In genomic region chr12:102702356-102703110, GRCm38 (mm10) we compare ENCODE assay signal across 9 mouse cellular contexts. TPM values are rescaled to one million over a fixed set of nuclear protein-coding genes. Genes with fewer than 3 reads are reported as not detected.
DNase-seq lines count a peak whose midpoint lies in the region; ATAC-seq and TF ChIP-seq lines count a peak whose summit lies in the region.
"Had no signal": no experiment of that assay in that cellular context is flagged by ENCODE, and none has a peak within 500 bp of the region (broad histone marks: within the 10 kb centered on the region; RNA-seq: fewer than 3 reads in every experiment).

No protein-coding gene starts in this region.

- WGBS in embryonic facial prominence, embryonic 15.5 days = 6% methylated on average over 15 of the region's 15 CpGs

- no peak for TF ChIP-seq CTCF in ES-Bruce4 (IDR thresholded peaks at IDR 0.05; ENCODE audit: low read depth, low read length)
- TF ChIP-seq CTCF in bone marrow macrophage, adult 2 months (IDR thresholded peaks at IDR 0.05; ENCODE audit: low read depth, low read length) = 0 out of 2 replicates have a peak, but pooled peaks have one; percentile 9

- H3K36me3 ChIP-seq in ES-Bruce4 (ENCODE audit: control insufficient read depth, insufficient read depth, low read length, poor library complexity, severe bottlenecking) = no peaks in the 10 kb centered on the region
- H3K36me3 ChIP-seq in embryonic facial prominence, embryonic 15.5 days = no peaks in the 10 kb centered on the region

- H3K9ac ChIP-seq in ES-Bruce4 (ENCODE audit: low read depth, poor library complexity, severe bottlenecking) = peak overlapping the region; percentile 80
- H3K9ac ChIP-seq in embryonic facial prominence, embryonic 15.5 days = no peak overlapping the region

- peak overlapping the region; percentile 99 for H3K4me3 ChIP-seq in ES-Bruce4 (ENCODE audit: low read depth, low read length)
- H3K4me3 ChIP-seq in bone marrow macrophage, adult 2 months (ENCODE audit: insufficient read depth, low read length) = peak overlapping the region; percentile 29
- H3K4me3 ChIP-seq in embryonic facial prominence, embryonic 15.5 days (replicated peaks) = peak overlapping the region; percentile 76

- no peaks in the 10 kb centered on the region for H3K27me3 ChIP-seq in ES-Bruce4 (ENCODE audit: control insufficient read depth, insufficient read depth, low read length, poor library complexity, severe bottlenecking)
- no peaks in the 10 kb centered on the region for H3K27me3 ChIP-seq in embryonic facial prominence, embryonic 15.5 days

- H3K4me2 ChIP-seq in embryonic facial prominence, embryonic 15.5 days (replicated peaks) = peak overlapping the region; percentile 96

- H3K9me3 ChIP-seq in ES-Bruce4 (replicated peaks; ENCODE audit: control insufficient read depth, insufficient read depth, low read length, poor library complexity, severe bottlenecking) = no peaks in the 10 kb centered on the region
- H3K9me3 ChIP-seq in embryonic facial prominence, embryonic 15.5 days (replicated peaks) = no peaks in the 10 kb centered on the region

- no peak for TF ChIP-seq EP300 in ES-Bruce4 (IDR thresholded peaks at IDR 0.05; ENCODE audit: insufficient read depth, low read depth, low read length)

- peak overlapping the region; percentile 55 for H3K27ac ChIP-seq in ES-Bruce4 (ENCODE audit: insufficient read depth, low read length)
- no peak overlapping the region for H3K27ac ChIP-seq in bone marrow macrophage, adult 2 months (ENCODE audit: insufficient read depth, low read depth, low read length)
- peak overlapping the region; percentile 85 for H3K27ac ChIP-seq in embryonic facial prominence, embryonic 15.5 days (replicated peaks)

- peak; percentile 89 for DNase-seq in heart, postnatal 4 days
- DNase-seq in layer of hippocampus, postnatal 10 days (ENCODE audit: low spot score in 2 of 2) = peak; percentile 83 to 85
- peak; percentile 37 to 82 for DNase-seq in lung, postnatal 4 days
- peak; percentile 95 for DNase-seq in right cerebral cortex, postnatal 14 days

- no peak for ATAC-seq in embryonic facial prominence, embryonic 15.5 days (ENCODE audit: insufficient number of reproducible peaks, low FRiP score, low TSS enrichment, low read depth)
- no peak for ATAC-seq in activated CD4-positive, CD25-positive, alpha-beta regulatory T cell, adult 4 months

- no peak for TF ChIP-seq POLR2A in ES-Bruce4 (IDR thresholded peaks at IDR 0.05; ENCODE audit: insufficient read depth, low read length)
- TF ChIP-seq POLR2A in bone marrow macrophage, adult 2 months (IDR thresholded peaks at IDR 0.05; ENCODE audit: borderline replicate concordance, low read depth, low read length) = no peak

- H3K4me1 ChIP-seq in ES-Bruce4 (ENCODE audit: control insufficient read depth, insufficient read depth, low read length) = peaks cover 20% of the 10 kb centered on the region
- peaks cover 31% of the 10 kb centered on the region for H3K4me1 ChIP-seq in bone marrow macrophage, adult 2 months (ENCODE audit: control insufficient read depth, insufficient read depth, low read length)
- peaks cover 54% of the 10 kb centered on the region for H3K4me1 ChIP-seq in embryonic facial prominence, embryonic 15.5 days

RNA-seq across cellular contexts. Expression of gene Itpk1, which starts 2.2 kb away (rescaled TPM):
- polyA plus RNA-seq in ES-Bruce4 (2011; ENCODE audit: insufficient read depth, insufficient read length, low read depth, missing spikeins) = 40.4 and 44.0 TPM in 2 replicates
- 23.5 and 28.0 TPM in 2 replicates for polyA plus RNA-seq in bone marrow macrophage, adult 2 months (2012; ENCODE audit: insufficient read depth, insufficient read length, missing spikeins)
- 13.6 and 14.2 TPM in 2 replicates for polyA plus RNA-seq in embryonic facial prominence, embryonic 15.5 days (2015; fragmentation: Nextera tagmentation; extraction: Ambion mirVana)
- 1 to 10 TPM; 7.5 to 7.9 TPM for total RNA-seq in heart, postnatal 4 days (2021)
- total RNA-seq in layer of hippocampus, postnatal 10 days (2021) = 10 to 100 TPM; 49.4 to 52.8 TPM
- 10 to 100 TPM; 16.2 to 18.4 TPM for polyA plus RNA-seq in activated CD4-positive, CD25-positive, alpha-beta regulatory T cell, adult 4 months (2017; shearing (Covaris generic))

RNA-seq across cellular contexts. Expression of gene Moap1, which starts 40.9 kb away (rescaled TPM):
- polyA plus RNA-seq in ES-Bruce4 (2011; ENCODE audit: insufficient read depth, insufficient read length, low read depth, missing spikeins) = 6.7 and 7.5 TPM in 2 replicates
- polyA plus RNA-seq in bone marrow macrophage, adult 2 months (2012; ENCODE audit: insufficient read depth, insufficient read length, missing spikeins) = 1.3 TPM in 1 of 2 replicates, not detected in the other
- polyA plus RNA-seq in embryonic facial prominence, embryonic 15.5 days (2015; fragmentation: Nextera tagmentation; extraction: Ambion mirVana) = 24.5 and 24.7 TPM in 2 replicates
- 10 to 100 TPM in 1 of 2 experiments, 1 to 10 TPM in 1; 8.2 to 11.4 TPM for total RNA-seq in heart, postnatal 4 days (2021)
- total RNA-seq in layer of hippocampus, postnatal 10 days (2021) = 10 to 100 TPM; 30.8 to 30.9 TPM
- polyA plus RNA-seq in activated CD4-positive, CD25-positive, alpha-beta regulatory T cell, adult 4 months (2017; shearing (Covaris generic)) = 1 to 10 TPM; 6.5 to 8.3 TPM

RNA-seq across cellular contexts. Expression of gene Tmem251, which starts 41.0 kb away (rescaled TPM):
- polyA plus RNA-seq in ES-Bruce4 (2011; ENCODE audit: insufficient read depth, insufficient read length, low read depth, missing spikeins) = 6.3 TPM in 2 replicates
- 8.0 and 8.1 TPM in 2 replicates for polyA plus RNA-seq in bone marrow macrophage, adult 2 months (2012; ENCODE audit: insufficient read depth, insufficient read length, missing spikeins)
- 8.7 and 10.2 TPM in 2 replicates for polyA plus RNA-seq in embryonic facial prominence, embryonic 15.5 days (2015; fragmentation: Nextera tagmentation; extraction: Ambion mirVana)
- 1 to 10 TPM; 5.7 to 6.0 TPM for total RNA-seq in heart, postnatal 4 days (2021)
- total RNA-seq in layer of hippocampus, postnatal 10 days (2021) = 1 to 10 TPM; 4.7 TPM
- 10 to 100 TPM in 1 of 2 experiments, 1 to 10 TPM in 1; 8.5 to 10.1 TPM for polyA plus RNA-seq in activated CD4-positive, CD25-positive, alpha-beta regulatory T cell, adult 4 months (2017; shearing (Covaris generic))

RNA-seq across cellular contexts. Expression of gene Gm28051, which starts 55.0 kb away (rescaled TPM):
- not detected in 2 replicates for polyA plus RNA-seq in ES-Bruce4 (2011; ENCODE audit: insufficient read depth, insufficient read length, low read depth, missing spikeins)
- not detected in 2 replicates for polyA plus RNA-seq in bone marrow macrophage, adult 2 months (2012; ENCODE audit: insufficient read depth, insufficient read length, missing spikeins)
- polyA plus RNA-seq in embryonic facial prominence, embryonic 15.5 days (2015; fragmentation: Nextera tagmentation; extraction: Ambion mirVana) = not detected in 2 replicates
- not detected for total RNA-seq in heart, postnatal 4 days (2021)
- not detected for total RNA-seq in layer of hippocampus, postnatal 10 days (2021)
- not detected for polyA plus RNA-seq in activated CD4-positive, CD25-positive, alpha-beta regulatory T cell, adult 4 months (2017; shearing (Covaris generic))
- total RNA-seq: layer of hippocampus, postnatal 36 days had no signal

RNA-seq across cellular contexts. Expression of gene Gon7, which starts 55.1 kb away (rescaled TPM):
- polyA plus RNA-seq in ES-Bruce4 (2011; ENCODE audit: insufficient read depth, insufficient read length, low read depth, missing spikeins) = 23.6 and 26.6 TPM in 2 replicates
- polyA plus RNA-seq in bone marrow macrophage, adult 2 months (2012; ENCODE audit: insufficient read depth, insufficient read length, missing spikeins) = 9.9 and 14.3 TPM in 2 replicates
- 24.3 and 25.6 TPM in 2 replicates for polyA plus RNA-seq in embryonic facial prominence, embryonic 15.5 days (2015; fragmentation: Nextera tagmentation; extraction: Ambion mirVana)
- total RNA-seq in heart, postnatal 4 days (2021) = 10 to 100 TPM; 13.0 to 13.5 TPM
- 10 to 100 TPM; 12.4 to 12.6 TPM for total RNA-seq in layer of hippocampus, postnatal 10 days (2021)
- polyA plus RNA-seq in activated CD4-positive, CD25-positive, alpha-beta regulatory T cell, adult 4 months (2017; shearing (Covaris generic)) = 10 to 100 TPM; 28.3 to 29.3 TPM

Comparison
In these comparisons a context has a peak if more than half of its experiments do, and no peak if none do; other contexts are left out.
1. H3K4me3 ChIP-seq: peak in every context shown above with its lines; median percentile 99 in ES-Bruce4; 76 in embryonic facial prominence, embryonic 15.5 days; 29 in bone marrow macrophage, adult 2 months.